Mouse (Mus musculus) layer of hippocampus, adult 9-10 months (tissue): ENCODE data around the gene Kcnk1.

Experiments
- DNase-seq: peaks from one replicate; pipeline ENCODE4 v3.0.0; 2022; ENCODE audit warnings: low spot score

Gene Kcnk1

DNA sequence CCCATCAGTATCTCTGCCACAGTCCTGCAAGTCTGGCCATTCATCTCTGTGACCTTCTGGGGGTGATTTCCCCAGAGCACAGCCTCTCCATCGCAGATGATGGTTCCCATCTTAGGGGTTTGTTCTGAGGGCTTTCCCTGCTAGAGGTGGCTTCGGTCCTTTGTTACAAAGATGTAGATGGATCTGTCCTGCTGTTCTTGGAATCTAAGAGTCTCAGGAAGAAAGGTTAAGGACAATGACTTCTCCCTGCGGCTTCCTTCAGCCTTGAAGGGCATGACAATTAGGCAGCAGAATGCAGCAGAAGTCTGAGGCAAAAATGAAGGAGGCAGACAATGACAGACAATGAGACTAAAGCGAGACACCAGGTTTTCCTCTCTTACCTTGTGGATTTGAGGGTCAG is 63.9 kb downstream of the Kcnk1 start:
- DNase-seq = no peak

DNA sequence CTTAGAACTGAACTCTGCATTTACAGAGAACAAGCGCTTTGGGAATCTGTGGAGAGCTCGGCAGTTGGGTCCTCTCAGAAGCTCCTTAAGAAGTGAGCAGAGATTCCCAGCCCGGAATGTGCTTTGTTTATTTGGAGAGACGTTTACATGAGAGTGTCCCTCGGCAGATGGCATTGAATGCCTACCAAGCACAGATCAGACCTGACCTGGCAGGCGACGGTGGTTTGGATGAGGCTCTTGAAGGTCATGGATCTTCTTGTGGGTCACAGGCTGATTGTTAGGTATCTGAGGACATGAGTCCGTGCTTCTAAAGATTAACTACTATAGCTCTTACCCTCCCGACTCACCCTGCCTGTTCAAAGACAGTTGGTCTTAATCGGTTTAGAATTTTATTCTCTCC is 67.9 kb downstream of the Kcnk1 start:
- no peak for DNase-seq

DNA sequence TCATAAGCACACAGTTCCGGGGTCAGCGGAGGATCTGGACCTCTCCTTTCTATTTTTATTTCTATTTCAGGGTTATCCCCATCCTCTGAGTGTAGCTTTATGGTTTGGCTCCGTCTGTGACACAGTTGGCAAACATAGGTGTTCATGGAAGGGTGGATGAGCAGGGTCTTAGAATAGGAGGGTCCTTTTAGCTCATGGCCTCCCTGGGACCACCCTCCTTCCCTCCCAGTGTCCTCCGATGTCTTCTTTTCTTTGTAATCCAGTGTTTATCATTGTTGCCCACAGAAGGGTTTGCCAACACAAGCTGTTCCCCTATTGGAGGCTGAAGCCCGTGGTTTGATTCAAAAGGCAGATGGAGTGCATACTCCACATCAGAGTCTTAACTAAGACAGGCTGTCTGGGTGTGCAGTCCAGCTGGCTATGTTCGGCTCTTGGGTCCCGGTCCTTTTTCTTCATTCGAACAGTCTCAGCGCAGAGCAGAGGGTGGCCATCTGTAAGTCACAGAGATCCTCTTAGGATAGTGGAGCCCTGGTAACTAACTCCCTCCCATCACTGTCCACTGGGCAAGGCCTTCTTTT is 69.0 kb downstream of the Kcnk1 start:
- peak; percentile 31 for DNase-seq

DNA sequence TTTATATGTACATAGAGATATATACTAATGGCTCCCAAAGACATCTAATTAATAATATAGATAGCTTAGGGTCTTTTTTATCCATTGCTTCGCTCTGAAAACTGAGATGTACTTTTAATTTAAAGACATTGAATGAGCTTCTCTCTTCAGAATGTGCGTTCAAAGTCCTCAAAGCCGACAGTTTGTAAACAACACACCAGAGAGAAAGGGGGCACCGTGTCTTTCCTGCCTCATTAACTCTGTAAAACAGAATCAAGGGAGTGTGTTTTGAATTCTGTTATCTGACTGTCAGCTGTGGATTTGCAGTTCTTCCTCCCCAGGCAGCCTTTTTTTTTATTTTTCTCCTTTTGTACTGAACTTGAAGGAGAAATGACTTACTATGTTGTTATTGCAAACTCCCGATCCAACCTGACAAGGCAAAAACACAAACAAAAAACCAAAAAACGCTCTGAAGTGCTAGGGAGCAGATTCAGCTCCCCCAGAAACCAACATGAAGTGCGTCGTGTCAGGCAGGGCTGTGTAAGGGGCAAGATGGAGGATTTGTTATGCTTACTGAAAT is 69.7 kb downstream of the Kcnk1 start:
- no peak for DNase-seq

DNA sequence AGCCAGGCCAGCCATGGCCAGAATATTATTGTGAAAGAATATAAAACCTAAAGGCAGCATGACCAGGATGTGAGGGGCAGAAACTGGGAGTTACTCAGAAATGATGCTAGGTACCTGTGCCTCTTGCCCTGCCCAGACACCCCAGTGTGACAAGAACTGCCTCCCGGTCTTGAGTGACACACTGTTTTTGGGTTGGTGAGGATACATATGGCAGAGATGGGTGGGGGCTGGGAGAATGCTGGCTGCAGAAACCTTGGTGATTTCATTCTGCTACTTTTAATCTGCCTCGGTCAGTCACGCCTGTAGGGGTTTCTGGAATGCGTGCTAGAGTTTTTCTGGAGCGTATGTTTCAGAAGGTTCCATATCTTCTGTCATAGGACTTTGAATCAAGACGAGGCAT is 72.3 kb downstream of the Kcnk1 start:
- no peak for DNase-seq

DNA sequence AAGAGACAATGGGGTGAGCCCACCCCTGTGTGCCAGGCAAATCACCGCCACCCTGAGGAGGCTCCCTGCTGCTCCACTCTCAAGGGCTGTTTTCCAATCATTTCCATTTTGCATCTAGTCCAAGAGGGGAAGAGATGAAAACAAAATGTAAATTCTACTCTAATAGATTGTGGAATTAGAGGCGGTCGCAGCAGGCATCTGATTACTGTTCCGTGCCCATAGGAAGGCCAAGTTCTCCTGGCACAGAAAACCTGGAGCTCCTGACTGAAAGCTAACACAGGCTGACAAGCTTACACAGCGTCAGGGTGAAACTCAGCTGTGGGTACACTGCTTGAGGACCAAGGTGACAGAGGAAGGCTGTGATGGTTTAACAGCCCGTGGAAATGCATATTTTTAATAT is 73.2 kb downstream of the Kcnk1 start:
- no peak for DNase-seq

DNA sequence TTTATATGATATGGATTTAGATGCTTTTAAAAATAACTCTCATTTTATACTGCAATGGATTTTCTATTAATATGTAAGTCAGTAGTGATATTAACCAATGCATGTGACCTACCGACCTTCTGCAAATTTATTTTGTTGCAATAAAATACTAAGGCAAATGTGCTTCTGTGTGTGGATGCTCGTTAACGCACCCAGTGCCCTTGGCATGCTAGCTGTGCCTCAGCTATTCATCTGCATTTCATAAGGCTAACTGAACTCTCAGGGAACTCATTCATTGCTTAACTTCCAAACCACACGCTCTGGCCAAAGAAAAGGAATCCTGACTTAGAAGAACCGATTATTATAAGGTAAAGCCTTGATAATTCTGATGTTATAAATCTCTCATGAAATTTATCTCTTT is 77.7 kb downstream of the Kcnk1 start:
- no peak for DNase-seq

DNA sequence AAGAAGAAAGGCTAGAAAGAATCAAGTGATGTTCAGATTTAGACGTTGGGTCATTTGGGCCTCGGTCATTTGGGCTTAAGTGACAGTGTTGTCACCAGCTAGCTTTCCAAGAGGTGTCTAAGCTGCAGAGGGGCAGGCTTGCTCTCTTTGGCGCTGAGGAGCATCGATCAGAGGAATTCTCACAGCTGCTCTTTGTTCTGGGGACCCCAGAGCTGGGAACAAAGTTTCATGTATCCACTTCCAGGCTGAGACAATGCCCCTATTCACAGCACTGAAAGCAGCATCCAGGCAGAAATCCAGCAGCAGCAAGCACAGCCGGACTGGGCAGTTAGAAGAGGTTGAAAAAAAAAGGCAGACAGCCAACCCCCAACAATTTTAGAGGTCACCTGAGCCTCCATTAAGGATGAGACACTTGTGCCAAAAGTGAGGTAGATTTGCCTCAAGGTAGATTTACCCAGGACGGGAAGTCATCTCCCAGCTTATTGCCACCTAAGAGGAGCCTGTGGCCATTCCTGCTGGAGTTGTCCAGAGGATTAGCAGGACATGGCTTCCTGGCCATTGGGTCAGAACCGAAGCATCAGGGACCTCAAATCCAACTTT is 78.3 kb downstream of the Kcnk1 start:
- DNase-seq = no peak

DNA sequence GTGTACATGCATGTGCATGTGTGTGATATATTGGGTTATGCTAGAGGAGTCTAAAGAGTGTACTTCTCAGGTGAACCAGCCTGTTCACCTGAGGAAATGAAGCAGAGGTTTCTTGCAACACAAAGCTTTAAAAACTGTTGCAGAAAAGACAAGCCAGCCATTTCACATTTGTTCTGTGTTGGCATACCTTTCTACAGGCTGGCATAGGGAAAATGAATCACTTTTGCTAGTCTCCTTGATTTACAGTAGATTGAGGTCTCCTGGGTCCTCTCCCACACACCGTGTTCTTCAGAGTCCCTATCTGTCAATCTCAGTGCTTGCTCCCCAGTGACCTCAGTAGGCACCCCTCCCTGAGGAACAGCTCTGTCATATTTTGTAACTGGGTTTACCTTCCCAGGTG is 79.1 kb downstream of the Kcnk1 start:
- DNase-seq = no peak

DNA sequence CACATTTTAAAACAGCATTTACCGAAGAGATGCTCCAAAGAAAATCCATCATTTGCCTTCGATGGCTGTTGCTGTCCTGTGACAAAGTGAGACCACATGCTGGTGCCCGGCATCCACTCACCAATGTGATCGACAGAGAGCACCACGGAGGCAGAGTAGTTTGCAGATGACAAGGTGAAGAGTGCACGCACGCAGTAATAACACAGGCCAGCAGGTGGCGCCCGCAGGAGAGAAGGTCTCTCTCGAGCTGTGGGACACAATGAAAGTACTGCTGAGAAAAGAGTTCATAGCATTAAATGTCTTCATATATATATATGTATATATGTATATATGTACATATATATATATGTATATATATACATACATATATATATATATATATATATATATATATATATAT is 80.4 kb downstream of the Kcnk1 start:
- no peak for DNase-seq
